Mouse (Mus musculus) frontal cortex, adult (tissue): ENCODE data around the gene Ric1.
A peak's percentile ranks its signal among the peaks of the same experiment; 100 is the strongest.

Source experiments
- ATAC-seq: cut with Nextera tagmentation; 2 replicates; pipeline ENCODE4 v1.9.2; 2017; ENCODE audit warnings: mild to moderate bottlenecking, moderate library complexity, mixed read lengths; ENCODE audit not compliant: low TSS enrichment

Ric1 gene

GRCm38 (mm10) chr19:29521637-29522435 lies at the start of gene Ric1:
Ric1 (plus strand) TSS chr19:29522282.
- ATAC-seq, result peak; percentile 95

GRCm38 (mm10) chr19:29472424-29472823 lies 49.7 kb upstream of the Ric1 start:
- no peak for ATAC-seq

- no peak for ATAC-seq
Observed at GRCm38 (mm10) chr19:29472946-29473345, 49.1 kb upstream of the Ric1 start.

GRCm38 (mm10) chr19:29474803-29475202 lies 47.3 kb upstream of the Ric1 start:
- ATAC-seq, result no peak

GRCm38 (mm10) chr19:29475210-29475620 lies 46.9 kb upstream of the Ric1 start:
- ATAC-seq, result no peak

GRCm38 (mm10) chr19:29478598-29478997 lies 43.5 kb upstream of the Ric1 start:
- ATAC-seq, result no peak

GRCm38 (mm10) chr19:29481578-29481977 lies 40.5 kb upstream of the Ric1 start:
- ATAC-seq, result no peak

- ATAC-seq, result no peak
Observed at GRCm38 (mm10) chr19:29482148-29482547, 39.9 kb upstream of the Ric1 start.

GRCm38 (mm10) chr19:29482637-29483036 lies 39.4 kb upstream of the Ric1 start:
- no peak for ATAC-seq

- ATAC-seq, result no peak
Observed at GRCm38 (mm10) chr19:29483386-29483785, 38.7 kb upstream of the Ric1 start.

- ATAC-seq, result no peak
Observed at GRCm38 (mm10) chr19:29484537-29484936, 37.5 kb upstream of the Ric1 start.

GRCm38 (mm10) chr19:29485257-29485948 lies 36.7 kb upstream of the Ric1 start:
- ATAC-seq, result peak; percentile 75

- ATAC-seq, result no peak
Observed at GRCm38 (mm10) chr19:29486545-29487206, 35.4 kb upstream of the Ric1 start.

- ATAC-seq, result no peak
Observed at GRCm38 (mm10) chr19:29487326-29488072, 34.6 kb upstream of the Ric1 start.

- ATAC-seq, result 0 out of 2 replicates have a peak, but pooled peaks have one; percentile 3
Observed at GRCm38 (mm10) chr19:29488073-29488390, 34.0 kb upstream of the Ric1 start.

- ATAC-seq, result 0 out of 2 replicates have a peak, but pooled peaks have one; percentile 11
Observed at GRCm38 (mm10) chr19:29488420-29488819, 33.7 kb upstream of the Ric1 start.

GRCm38 (mm10) chr19:29489785-29490284 lies 32.2 kb upstream of the Ric1 start:
- ATAC-seq, result no peak

- no peak for ATAC-seq
Observed at GRCm38 (mm10) chr19:29491467-29491866, 30.6 kb upstream of the Ric1 start.

- ATAC-seq, result no peak
Observed at GRCm38 (mm10) chr19:29494454-29494853, 27.6 kb upstream of the Ric1 start.

- ATAC-seq, result no peak
Observed at GRCm38 (mm10) chr19:29496001-29496597, 26.0 kb upstream of the Ric1 start.
